Mouse (Mus musculus): ENCODE measurements around the gene Psmg4. TPM values are rescaled to one million over a fixed set of nuclear protein-coding genes. Genes with fewer than 3 reads are reported as not detected.

Psmg4 gene
- polyA plus RNA-seq, 1 experiment from 2014 or later = 134 TPM

- WGBS = 10% methylated on average over 19 of the region's 19 CpGs
- Histone ChIP-seq H3K9ac (peak overlapping the region; percentile 59), H3K27ac (peak overlapping the region; percentile 98), H3K27me3 (no peaks in the 10 kb centered on the region), H3K4me1 (peaks cover 57% of the 10 kb centered on the region), H3K9me3 (no peaks in the 10 kb centered on the region), H3K4me3 (replicated peaks) (peak overlapping the region; percentile 19), H3K4me2 (peak overlapping the region; percentile 59), H3K36me3 (replicated peaks) (no peaks in the 10 kb centered on the region)
- 0 out of 2 replicates have a peak, but pooled peaks have one; percentile 8 for ATAC-seq (ENCODE audit: low FRiP score)
Measured at GRCm38 (mm10) chr13:34150271-34151027, 12.3 kb upstream of the Psmg4 start.

GRCm38 (mm10) chr13:34151425-34151824 lies 11.3 kb upstream of the Psmg4 start:
- H3K4me1 ChIP-seq = peaks cover 59% of the 10 kb centered on the region

GRCm38 (mm10) chr13:34152695-34153094 lies 10.1 kb upstream of the Psmg4 start:
- Histone ChIP-seq H3K4me3 (replicated peaks) (no peak overlapping the region), H3K27ac (no peak overlapping the region), H3K36me3 (replicated peaks) (no peaks in the 10 kb centered on the region), H3K4me1 (peaks cover 53% of the 10 kb centered on the region), H3K9ac (no peak overlapping the region), H3K9me3 (no peaks in the 10 kb centered on the region), H3K27me3 (no peaks in the 10 kb centered on the region), H3K4me2 (no peak overlapping the region)
- no peak for ATAC-seq (ENCODE audit: low FRiP score)
- 77% methylated on average over 7 of the region's 7 CpGs for WGBS

More at GRCm38 (mm10) chr13:34151425-34151824, 11.3 kb upstream of the Psmg4 start:
- no peaks in the 10 kb centered on the region for H3K36me3 ChIP-seq (replicated peaks)
- no peak overlapping the region for H3K9ac ChIP-seq
- WGBS = 78% methylated on average over 1 of the region's 1 CpGs
- no peak overlapping the region for H3K4me3 ChIP-seq (replicated peaks)
- H3K9me3 ChIP-seq = no peaks in the 10 kb centered on the region
- no peak overlapping the region for H3K27ac ChIP-seq
- no peaks in the 10 kb centered on the region for H3K27me3 ChIP-seq
- ATAC-seq (ENCODE audit: low FRiP score) = no peak
- no peak overlapping the region for H3K4me2 ChIP-seq

GRCm38 (mm10) chr13:34153254-34154011 lies 9.3 kb upstream of the Psmg4 start:
- 88% methylated on average over 4 of the region's 5 CpGs for WGBS
- H3K27me3 ChIP-seq = no peaks in the 10 kb centered on the region
- H3K4me1 ChIP-seq = peaks cover 45% of the 10 kb centered on the region
- H3K36me3 ChIP-seq (replicated peaks) = no peaks in the 10 kb centered on the region
- H3K4me2 ChIP-seq = no peak overlapping the region
- H3K9ac ChIP-seq = no peak overlapping the region
- ATAC-seq (ENCODE audit: low FRiP score) = no peak
- no peaks in the 10 kb centered on the region for H3K9me3 ChIP-seq
- H3K27ac ChIP-seq = peak overlapping the region; percentile 76; the same call in 1 of the 2 replicates
- H3K4me3 ChIP-seq (replicated peaks) = no peak overlapping the region

GRCm38 (mm10) chr13:34154217-34154930 lies 8.4 kb upstream of the Psmg4 start:
- no peaks in the 10 kb centered on the region for H3K9me3 ChIP-seq
- no peaks in the 10 kb centered on the region for H3K27me3 ChIP-seq
- WGBS = 45% methylated on average over 13 of the region's 13 CpGs
- H3K9ac ChIP-seq = no peak overlapping the region
- no peaks in the 10 kb centered on the region for H3K36me3 ChIP-seq (replicated peaks)
- peaks cover 42% of the 10 kb centered on the region for H3K4me1 ChIP-seq
- H3K4me2 ChIP-seq = peak overlapping the region; percentile 25
- peak; percentile 47 for ATAC-seq (ENCODE audit: low FRiP score)
- 0 out of 2 replicates have a peak overlapping the region, but pooled peaks have one; percentile 3 for H3K4me3 ChIP-seq (replicated peaks)
- H3K27ac ChIP-seq = peak overlapping the region; percentile 76

- H3K36me3 ChIP-seq (replicated peaks) = no peaks in the 10 kb centered on the region
- ATAC-seq (ENCODE audit: low FRiP score) = no peak
- H3K27ac ChIP-seq = peak overlapping the region; percentile 76; the same call in 1 of the 2 replicates
- H3K9ac ChIP-seq = no peak overlapping the region
- H3K27me3 ChIP-seq = no peaks in the 10 kb centered on the region
- H3K4me3 ChIP-seq (replicated peaks) = no peak overlapping the region
- WGBS = 31% methylated on average over 3 of the region's 3 CpGs
- no peaks in the 10 kb centered on the region for H3K9me3 ChIP-seq
- peak overlapping the region; percentile 25 for H3K4me2 ChIP-seq
- H3K4me1 ChIP-seq = peaks cover 37% of the 10 kb centered on the region
Measured at GRCm38 (mm10) chr13:34154931-34155272, 7.9 kb upstream of the Psmg4 start.

- H3K27me3 ChIP-seq = no peaks in the 10 kb centered on the region
- WGBS = 58% methylated on average over 8 of the region's 8 CpGs
- no peaks in the 10 kb centered on the region for H3K9me3 ChIP-seq
- peaks cover 27% of the 10 kb centered on the region for H3K4me1 ChIP-seq
- no peak overlapping the region for H3K9ac ChIP-seq
- H3K36me3 ChIP-seq (replicated peaks) = no peaks in the 10 kb centered on the region
- no peak for ATAC-seq (ENCODE audit: low FRiP score)
- H3K4me2 ChIP-seq = no peak overlapping the region
- peak overlapping the region; percentile 56 for H3K27ac ChIP-seq
- no peak overlapping the region for H3K4me3 ChIP-seq (replicated peaks)
Measured at GRCm38 (mm10) chr13:34156133-34156839, 6.5 kb upstream of the Psmg4 start.

GRCm38 (mm10) chr13:34156840-34157185 lies 6.0 kb upstream of the Psmg4 start:
- 85% methylated on average over 2 of the region's 2 CpGs for WGBS
- H3K4me2 ChIP-seq = no peak overlapping the region
- H3K27me3 ChIP-seq = no peaks in the 10 kb centered on the region
- no peaks in the 10 kb centered on the region for H3K36me3 ChIP-seq (replicated peaks)
- no peaks in the 10 kb centered on the region for H3K9me3 ChIP-seq
- no peak for ATAC-seq (ENCODE audit: low FRiP score)
- H3K27ac ChIP-seq = peak overlapping the region; percentile 56
- no peak overlapping the region for H3K9ac ChIP-seq
- peaks cover 28% of the 10 kb centered on the region for H3K4me1 ChIP-seq
- H3K4me3 ChIP-seq (replicated peaks) = no peak overlapping the region

GRCm38 (mm10) chr13:34157596-34158157 lies 5.1 kb upstream of the Psmg4 start:
- Histone ChIP-seq H3K36me3 (replicated peaks) (no peaks in the 10 kb centered on the region), H3K27me3 (no peaks in the 10 kb centered on the region), H3K27ac (no peak overlapping the region), H3K9ac (no peak overlapping the region), H3K9me3 (no peaks in the 10 kb centered on the region), H3K4me2 (no peak overlapping the region), H3K4me3 (replicated peaks) (no peak overlapping the region), H3K4me1 (peaks cover 36% of the 10 kb centered on the region)
- no peak for ATAC-seq (ENCODE audit: low FRiP score)
- 90% methylated on average over 3 of the region's 3 CpGs for WGBS

- 82% methylated on average over 1 of the region's 1 CpGs for WGBS
- Histone ChIP-seq H3K4me2 (no peak overlapping the region), H3K4me1 (peaks cover 32% of the 10 kb centered on the region), H3K36me3 (replicated peaks) (peaks cover 3% of the 10 kb centered on the region; the same call in 1 of the 2 replicates), H3K4me3 (replicated peaks) (no peak overlapping the region), H3K9me3 (no peaks in the 10 kb centered on the region), H3K27me3 (no peaks in the 10 kb centered on the region), H3K9ac (no peak overlapping the region), H3K27ac (no peak overlapping the region)
- ATAC-seq (ENCODE audit: low FRiP score) = no peak
Measured at GRCm38 (mm10) chr13:34159926-34160325, 2.8 kb upstream of the Psmg4 start.

- H3K4me2 ChIP-seq = peak overlapping the region; percentile 63
- H3K4me3 ChIP-seq (replicated peaks) = peak overlapping the region; percentile 75
- no peaks in the 10 kb centered on the region for H3K9me3 ChIP-seq
- H3K4me1 ChIP-seq = peaks cover 21% of the 10 kb centered on the region
- peak overlapping the region; percentile 88 for H3K27ac ChIP-seq
- peak; percentile 8 for ATAC-seq (ENCODE audit: low FRiP score)
- no peaks in the 10 kb centered on the region for H3K27me3 ChIP-seq
- 50% methylated on average over 12 of the region's 12 CpGs for WGBS
- H3K36me3 ChIP-seq (replicated peaks) = peaks cover 14% of the 10 kb centered on the region
- peak overlapping the region; percentile 69 for H3K9ac ChIP-seq
Measured at GRCm38 (mm10) chr13:34163304-34163975, 676 bp downstream of the Psmg4 start.

Data from forebrain, embryonic 12.5 days (tissue).